Mouse (Mus musculus) liver, embryonic 14.5 days (tissue): ENCODE data around the gene Eme2.

ENCODE experiments used
- CTCF ChIP-seq: IDR thresholded peaks from 2 replicates; pipeline ENCODE4 v1.5.1; 2016; ENCODE audit warnings: antibody characterized with exemption, low read depth, control low read depth
- EP300 ChIP-seq: IDR thresholded peaks from 2 replicates; pipeline ENCODE4 v1.6.1; 2016; ENCODE audit warnings: antibody characterized with exemption, low read depth

DNA sequence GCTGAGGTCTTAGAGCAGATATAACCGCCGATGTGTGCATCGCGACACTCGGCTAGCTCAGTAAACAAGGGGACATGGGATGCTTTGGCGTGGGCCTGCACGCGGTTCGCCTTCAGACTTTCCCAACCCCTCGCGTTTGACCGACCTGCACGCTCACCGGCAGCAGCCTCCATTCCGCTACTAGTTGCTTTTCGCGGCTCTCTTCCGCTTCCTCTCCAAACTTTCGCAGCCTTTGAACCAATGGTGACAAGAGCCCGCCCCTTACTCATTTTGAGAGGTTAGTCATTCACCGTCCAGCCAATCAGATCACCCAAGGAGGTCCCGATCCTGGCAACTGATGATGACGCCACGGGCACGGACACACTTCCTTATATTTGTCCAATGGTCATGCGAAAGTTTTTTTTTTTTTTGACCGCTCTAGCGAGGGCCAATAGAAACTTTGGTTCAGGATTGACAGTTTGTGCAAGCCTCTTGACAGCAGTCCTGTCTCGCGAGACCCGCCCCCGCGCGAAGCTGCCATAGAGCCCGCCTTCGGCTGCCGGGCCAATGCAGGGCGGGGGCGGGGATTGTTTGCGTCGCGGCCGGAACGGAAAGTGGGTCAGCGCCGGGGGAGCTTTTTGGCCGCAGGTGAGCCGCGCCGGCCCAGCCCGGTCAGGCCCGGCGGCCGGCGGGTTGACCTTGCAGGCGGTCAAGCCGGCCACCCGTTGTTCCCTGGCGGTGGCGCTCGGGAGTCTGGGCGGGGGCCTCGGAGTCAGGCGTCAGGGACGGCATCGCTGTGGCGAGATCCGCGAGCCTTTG, 8.6 kb downstream of the Eme2 start, which contains the start of the genes Nubp2 and Spsb3:
- peak; percentile 63 for TF ChIP-seq EP300
- TF ChIP-seq CTCF = peak; percentile 32; the same call in 1 of the 2 replicates
